9 mouse cellular contexts compared by ENCODE assay signal in the genomic region with DNA sequence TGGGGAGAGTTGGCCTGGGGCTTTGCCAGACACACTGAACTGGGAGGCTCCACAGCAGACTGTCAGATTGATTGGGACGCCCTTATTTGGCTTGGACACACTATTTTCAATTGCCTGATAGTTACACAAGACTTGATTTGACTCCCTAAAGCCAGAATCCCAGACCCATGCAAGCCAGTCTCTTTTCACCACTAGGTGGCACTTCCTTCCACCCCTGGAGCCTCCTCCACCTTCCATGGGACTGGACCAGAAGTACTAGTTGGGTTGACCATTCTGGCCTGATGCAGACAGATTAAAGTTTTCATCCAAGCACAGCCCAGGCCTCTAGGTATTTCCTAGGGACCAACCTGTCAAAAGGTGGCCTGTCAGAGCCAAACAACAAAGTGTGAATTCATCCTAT. TPM values are rescaled to one million over a fixed set of nuclear protein-coding genes. Genes with fewer than 3 reads are reported as not detected.
DNase-seq lines count a peak whose midpoint lies in the region; ATAC-seq lines count a peak whose summit lies in the region.
"Had no signal": no experiment of that assay in that cellular context is flagged by ENCODE, and none has a peak within 500 bp of the region (broad histone marks: within the 10 kb centered on the region; RNA-seq: fewer than 3 reads in every experiment).

No protein-coding gene starts in this region.

- H3K4me2 ChIP-seq in heart, embryonic 12.5 days = no peak overlapping the region
- H3K4me2 ChIP-seq: stomach, embryonic 15.5 days had no signal

- H3K27ac ChIP-seq in heart, embryonic 12.5 days (ENCODE audit: poor library complexity, severe bottlenecking) = no peak overlapping the region
- H3K27ac ChIP-seq: stomach, embryonic 15.5 days had no signal

- no peaks in the 10 kb centered on the region for H3K4me1 ChIP-seq in heart, embryonic 12.5 days (replicated peaks)
- H3K4me1 ChIP-seq: stomach, embryonic 15.5 days had no signal

- peak; percentile 20 for DNase-seq in heart, adult 8-10 months (ENCODE audit: low spot score)
- peak; percentile 53 for DNase-seq in urinary bladder, postnatal 14 days (ENCODE audit: low spot score)
- DNase-seq in urinary bladder, postnatal 4 days (ENCODE audit: low spot score in 2 of 2) = no peak
- DNase-seq in embryo, embryonic 11 days = peak; percentile 57
- peak; percentile 58 for DNase-seq in lung, postnatal 14 days
- DNase-seq in testis, postnatal 14 days (ENCODE audit: low spot score) = no peak
- no peak for DNase-seq in left cerebral cortex, adult 8-10 months (ENCODE audit: low spot score in 2 of 2)

- 38% methylated on average over 1 of the region's 1 CpGs for WGBS in heart, embryonic 12.5 days

- no peaks in the 10 kb centered on the region for H3K36me3 ChIP-seq in heart, embryonic 12.5 days
- H3K36me3 ChIP-seq: stomach, embryonic 15.5 days had no signal

- no peak overlapping the region for H3K4me3 ChIP-seq in heart, embryonic 12.5 days
- H3K4me3 ChIP-seq: stomach, embryonic 15.5 days had no signal

- H3K9me3 ChIP-seq in heart, embryonic 12.5 days (replicated peaks) = no peaks in the 10 kb centered on the region
- H3K9me3 ChIP-seq: stomach, embryonic 15.5 days had no signal

- no peak overlapping the region for H3K9ac ChIP-seq in heart, embryonic 12.5 days
- H3K9ac ChIP-seq: stomach, embryonic 15.5 days had no signal

- ATAC-seq in heart, embryonic 12.5 days (ENCODE audit: insufficient number of reproducible peaks, low FRiP score) = no peak

- 0 out of 2 replicates have a peak, but pooled peaks cover 13% of the 10 kb centered on the region for H3K27me3 ChIP-seq in heart, embryonic 12.5 days (replicated peaks)
- H3K27me3 ChIP-seq: stomach, embryonic 15.5 days had no signal

RNA-seq across cellular contexts. Expression of a gene that starts 58.7 kb away (rescaled TPM):
- under 1 TPM; 0.34 to 0.63 (median 0.41) TPM for total RNA-seq in heart, adult 8-10 months (2022)
- 1.7 and 1.8 TPM in 2 replicates for polyA plus RNA-seq in heart, embryonic 12.5 days (2016; fragmentation: Nextera tagmentation; extraction: Ambion mirVana)
- total RNA-seq in left cerebral cortex, adult 8-10 months (2022) = 1 to 10 TPM; 3.7 to 8.6 (median 4.1) TPM

Comparison
In these comparisons a context has a peak if more than half of its experiments do, and no peak if none do; other contexts are left out.
1. DNase-seq: peak in heart, adult 8-10 months (single experiment), urinary bladder, postnatal 14 days (single experiment), embryo, embryonic 11 days (single experiment) and lung, postnatal 14 days (single experiment); none in urinary bladder, postnatal 4 days (0 of 2), testis, postnatal 14 days (single experiment) and left cerebral cortex, adult 8-10 months (0 of 2).